Mouse (Mus musculus) embryonic facial prominence, embryonic 14.5 days (tissue): Measurements from ENCODE around the gene Med27. TPM values are rescaled to one million over a fixed set of nuclear protein-coding genes. Genes with fewer than 3 reads are reported as not detected.
A peak's percentile ranks its signal among the peaks of the same experiment; 100 is the strongest.

ENCODE experiments used
- ATAC-seq: fragments of 200-750 bp; cut with Nextera tagmentation; 2 replicates; pipeline ENCODE4 v1.8.0; 2017; ENCODE audit warnings: low read depth, moderate number of reproducible peaks, moderate TSS enrichment
- DNase-seq: peaks from one replicate; pipeline ENCODE4 v3.0.0-alpha.2; 2015; ENCODE audit warnings: low spot score
- H3K27ac ChIP-seq: fragments of 300-500 bp; sonication (generic); replicated peaks from 2 replicates; pipeline ENCODE4 v1.5.1; 2014; ENCODE audit warnings: low read depth, mild to moderate bottlenecking, low read length, moderate library complexity
- H3K27me3 ChIP-seq: fragments of 300-500 bp; sonication (generic); replicated peaks from 2 replicates; pipeline ENCODE4 v1.6.1; 2014; ENCODE audit warnings: low read length; ENCODE audit not compliant: control insufficient read depth, insufficient read depth
- H3K36me3 ChIP-seq: fragments of 300-500 bp; sonication (generic); 2 replicates; pipeline ENCODE4 v1.6.1; 2014; ENCODE audit warnings: low read length, mixed read lengths; ENCODE audit not compliant: control insufficient read depth, insufficient read depth
- H3K4me1 ChIP-seq: fragments of 300-500 bp; sonication (generic); 2 replicates; pipeline ENCODE4 v1.6.1; 2014; ENCODE audit warnings: antibody characterized with exemption, low read length; ENCODE audit not compliant: control insufficient read depth, insufficient read depth
- H3K4me2 ChIP-seq: fragments of 300-500 bp; sonication (generic); 2 replicates; pipeline ENCODE4 v1.6.1; 2014; ENCODE audit warnings: low read depth, mild to moderate bottlenecking, low read length, moderate library complexity, mixed read lengths
- H3K4me3 ChIP-seq: fragments of 300-500 bp; sonication (generic); 2 replicates; pipeline ENCODE4 v1.5.1; 2014; ENCODE audit warnings: low read depth, mild to moderate bottlenecking, low read length
- H3K9ac ChIP-seq: fragments of 300-500 bp; sonication (generic); 2 replicates; pipeline ENCODE4 v1.6.1; 2014; ENCODE audit warnings: low read depth, mild to moderate bottlenecking, low read length, moderate library complexity, mixed read lengths
- H3K9me3 ChIP-seq: fragments of 300-500 bp; sonication (generic); 2 replicates; pipeline ENCODE4 v1.6.1; 2016; ENCODE audit warnings: low read length; ENCODE audit not compliant: control insufficient read depth
- WGBS: fragments of 180-500 bp; shearing (Covaris S2); extraction: QIAGEN DNeasy Blood & Tissue Kit; methylation state at CpG from one replicate; pipeline ENCODE4 v1.1.7; 2014; 5-methylcytosine and 5-hydroxymethylcytosine counted together
- polyA plus RNA-seq: library from polyadenylated mRNA; unstranded; fragments of >200 nt; fragmentation: Nextera tagmentation; extraction: Ambion mirVana; gene quantifications from 2 replicates; pipeline ENCODE4 v1.2.1, GENCODE M21; 2014

Med27 gene
- polyA plus RNA-seq, 1 experiment from 2014 or later: 50.9 TPM

DNA sequence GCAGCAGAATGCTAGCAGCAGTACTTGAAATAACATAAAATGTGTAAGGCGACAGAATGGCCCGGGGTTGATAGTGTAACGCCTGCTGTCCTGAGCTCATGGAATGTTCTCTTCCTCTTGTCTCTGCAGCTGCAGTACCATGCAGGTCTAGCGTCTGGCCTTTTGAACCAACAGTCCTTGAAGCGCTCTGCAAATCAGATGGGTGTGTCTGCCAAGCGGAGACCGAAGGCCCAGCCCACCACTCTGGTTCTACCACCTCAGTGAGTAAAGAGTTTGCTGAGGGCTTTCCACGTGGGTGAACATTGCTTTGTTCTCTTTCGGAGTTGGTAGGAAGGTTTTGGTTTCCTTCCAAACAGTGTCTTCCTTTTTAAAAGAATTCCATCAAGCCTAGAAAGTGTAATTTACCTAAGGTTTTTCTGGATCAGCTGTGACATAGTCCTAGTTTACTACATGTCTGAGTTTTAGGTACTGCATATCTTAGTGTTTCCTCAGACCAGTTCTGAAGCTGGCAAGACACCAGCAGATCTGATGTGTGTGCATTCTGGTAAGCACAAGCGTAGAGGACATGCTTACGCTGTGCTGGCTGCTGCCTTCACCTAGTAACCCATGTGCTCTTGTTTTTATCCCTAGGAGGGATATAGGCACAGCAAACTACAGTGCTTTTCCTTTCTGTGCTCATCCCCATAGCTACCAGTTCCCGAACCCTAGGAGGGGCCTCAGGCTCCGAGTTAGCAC is 66.8 kb downstream of the Med27 start:
- Histone ChIP-seq H3K4me2 (no peak overlapping the region), H3K9ac (no peak overlapping the region), H3K4me3 (no peak overlapping the region), H3K4me1 (0 out of 2 replicates have a peak, but pooled peaks cover 4% of the 10 kb centered on the region), H3K9me3 (no peaks in the 10 kb centered on the region), H3K27me3 (no peaks in the 10 kb centered on the region), H3K36me3 (no peaks in the 10 kb centered on the region), H3K27ac (no peak overlapping the region)
- peak; percentile 53; the same call in 1 of the 2 replicates for ATAC-seq
- peak; percentile 75 for DNase-seq
- 62% methylated on average over 13 of the region's 13 CpGs for WGBS

DNA sequence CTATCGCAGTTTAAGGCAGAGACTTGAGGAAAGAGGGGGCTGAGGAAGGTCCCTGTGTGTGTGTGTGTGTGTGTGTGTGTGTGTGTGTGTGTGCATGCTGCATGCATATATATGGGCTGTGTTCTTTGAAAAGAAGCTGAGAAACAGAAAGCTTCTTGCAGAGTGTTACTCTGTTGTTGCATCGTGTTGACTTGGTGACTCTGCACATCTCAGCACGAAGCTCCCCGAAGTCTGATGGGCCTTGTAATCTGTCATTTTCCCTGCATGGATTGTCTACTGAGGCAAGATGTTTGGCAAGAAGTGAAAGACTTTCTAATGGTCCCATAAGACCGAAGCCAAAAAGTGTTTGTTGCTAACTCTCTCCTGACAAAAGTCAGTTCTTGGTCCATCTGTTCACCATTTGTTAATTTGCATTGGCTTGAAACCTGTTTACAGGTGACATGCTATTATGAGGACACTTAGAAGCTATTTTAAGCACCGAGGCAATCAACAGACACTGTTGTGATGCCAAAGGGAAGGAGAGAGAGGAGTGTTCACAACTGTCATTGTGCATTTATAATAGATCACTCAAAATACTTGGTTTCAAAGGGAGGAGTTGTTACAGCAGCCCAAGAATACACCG is 68.3 kb downstream of the Med27 start:
- H3K9ac ChIP-seq: no peak overlapping the region
- no peaks in the 10 kb centered on the region for H3K36me3 ChIP-seq
- H3K27ac ChIP-seq: no peak overlapping the region
- ATAC-seq (no peak), DNase-seq (no peak)
- no peaks in the 10 kb centered on the region for H3K9me3 ChIP-seq
- H3K4me2 ChIP-seq: no peak overlapping the region
- 0 out of 2 replicates have a peak, but pooled peaks cover 10% of the 10 kb centered on the region for H3K4me1 ChIP-seq
- 75% methylated on average over 7 of the region's 7 CpGs for WGBS
- H3K4me3 ChIP-seq: no peak overlapping the region
- H3K27me3 ChIP-seq: no peaks in the 10 kb centered on the region

DNA sequence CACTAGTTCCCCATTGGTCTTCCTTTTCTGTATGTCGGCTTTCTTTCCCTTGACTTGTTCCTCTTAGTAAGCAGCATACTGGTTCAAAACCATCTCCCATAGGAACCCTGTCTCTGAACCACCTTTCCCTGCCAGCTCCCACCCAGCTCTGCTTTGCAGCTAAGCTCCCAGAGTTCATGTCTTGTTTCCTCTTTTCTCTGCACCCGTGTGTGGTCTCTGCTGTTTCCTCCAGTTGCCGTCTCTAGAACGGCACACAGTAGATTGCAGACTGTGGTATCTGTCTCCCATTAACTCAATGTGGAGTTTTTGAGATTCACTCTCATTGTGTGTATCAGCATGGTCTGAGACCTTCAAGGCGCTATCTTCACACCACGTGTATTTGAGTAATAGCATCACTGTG is 71.9 kb downstream of the Med27 start:
- Histone ChIP-seq H3K27me3 (no peaks in the 10 kb centered on the region), H3K4me3 (no peak overlapping the region), H3K9ac (no peak overlapping the region), H3K9me3 (no peaks in the 10 kb centered on the region), H3K27ac (no peak overlapping the region), H3K4me1 (0 out of 2 replicates have a peak, but pooled peaks cover 6% of the 10 kb centered on the region), H3K4me2 (no peak overlapping the region), H3K36me3 (no peaks in the 10 kb centered on the region)
- WGBS: 65% methylated on average over 6 of the region's 6 CpGs
- DNase-seq (no peak), ATAC-seq (no peak)

DNA sequence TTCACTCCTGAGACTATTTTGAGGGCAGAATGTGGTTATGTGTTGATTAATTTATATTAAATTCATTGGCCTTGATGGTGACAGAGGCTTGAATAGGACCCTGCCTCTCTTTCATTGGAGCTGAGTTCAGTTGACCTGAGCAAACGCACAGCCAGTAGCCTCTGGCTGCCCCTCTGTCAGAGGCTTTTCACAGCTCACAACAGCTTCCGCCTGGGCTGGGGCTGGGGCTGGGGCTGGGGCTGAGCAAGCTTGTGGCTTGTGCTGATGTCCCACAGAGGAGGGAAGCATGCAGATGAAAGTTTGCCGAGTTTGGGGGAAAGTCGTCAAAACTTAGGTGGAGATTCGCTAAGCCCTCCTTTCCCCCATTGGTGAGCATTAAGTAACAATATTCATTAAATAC is 72.8 kb downstream of the Med27 start:
- DNase-seq (no peak), ATAC-seq (no peak)
- Histone ChIP-seq H3K4me3 (no peak overlapping the region), H3K27ac (no peak overlapping the region), H3K4me1 (0 out of 2 replicates have a peak, but pooled peaks cover 6% of the 10 kb centered on the region), H3K36me3 (no peaks in the 10 kb centered on the region), H3K9me3 (no peaks in the 10 kb centered on the region), H3K4me2 (no peak overlapping the region), H3K27me3 (no peaks in the 10 kb centered on the region), H3K9ac (no peak overlapping the region)
- WGBS: 39% methylated on average over 5 of the region's 5 CpGs

DNA sequence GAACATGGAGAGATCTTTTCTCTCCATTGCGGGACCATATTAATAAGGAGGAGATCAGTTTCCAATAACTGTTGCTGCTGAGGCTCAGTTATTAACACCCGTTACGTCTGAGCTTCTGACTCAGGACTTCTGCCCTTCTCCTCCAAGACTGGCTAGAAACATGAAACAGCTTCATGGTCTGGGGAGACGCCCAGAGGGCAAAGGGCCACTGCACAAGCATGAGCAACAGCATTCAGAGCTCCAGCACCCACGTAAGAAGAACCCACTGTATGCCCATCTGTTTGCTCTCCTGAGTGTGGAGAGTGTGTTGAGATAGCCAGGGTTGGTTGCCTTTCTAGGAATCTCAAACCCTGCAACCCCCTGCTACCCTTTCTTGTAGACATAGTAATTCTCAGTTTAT is 73.3 kb downstream of the Med27 start:
- H3K27me3 ChIP-seq: no peaks in the 10 kb centered on the region
- ATAC-seq: no peak
- 0 out of 2 replicates have a peak, but pooled peaks cover 6% of the 10 kb centered on the region for H3K4me1 ChIP-seq

DNA sequence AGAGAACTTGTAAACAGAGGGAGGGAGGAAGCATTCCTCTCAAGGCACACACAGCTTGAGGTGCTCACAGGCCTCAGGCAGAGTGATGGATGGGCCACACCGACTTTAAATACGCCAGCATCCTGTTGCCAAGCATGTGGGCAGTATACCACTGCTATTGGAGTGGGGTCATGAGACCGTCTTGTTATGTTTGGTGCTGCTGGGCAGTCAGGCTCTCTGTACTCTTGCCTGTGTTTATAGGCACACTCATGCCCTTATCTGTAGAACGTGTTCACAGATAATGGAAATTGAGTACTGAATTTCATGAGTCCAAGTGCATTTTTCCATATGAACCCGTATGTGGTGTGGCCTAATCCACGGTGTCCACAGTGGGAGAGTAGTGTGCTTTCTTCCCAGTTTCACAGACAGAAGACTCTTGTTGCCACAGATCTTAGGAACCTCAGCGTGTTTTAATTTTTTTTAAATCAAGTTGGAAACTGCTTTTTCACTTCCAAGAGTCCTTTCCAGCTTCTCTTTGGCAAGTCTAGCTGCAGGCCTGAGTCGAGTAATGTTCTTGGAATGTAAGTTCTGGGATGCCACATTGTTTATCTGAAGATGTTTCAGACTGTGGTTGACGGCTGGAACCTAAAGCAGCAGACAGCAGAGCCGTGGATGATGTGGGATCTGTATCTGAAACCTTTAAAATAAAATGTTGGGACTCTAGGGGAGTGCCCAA is 75.7 kb downstream of the Med27 start:
- Histone ChIP-seq H3K9ac (no peak overlapping the region), H3K4me3 (no peak overlapping the region), H3K36me3 (no peaks in the 10 kb centered on the region), H3K4me2 (no peak overlapping the region), H3K4me1 (0 out of 2 replicates have a peak, but pooled peaks cover 6% of the 10 kb centered on the region), H3K27me3 (no peaks in the 10 kb centered on the region), H3K9me3 (no peaks in the 10 kb centered on the region), H3K27ac (no peak overlapping the region)
- no peak for DNase-seq
- 71% methylated on average over 10 of the region's 10 CpGs for WGBS
- ATAC-seq: no peak

More for the DNA sequence above, 73.3 kb downstream of the Med27 start:
- no peaks in the 10 kb centered on the region for H3K36me3 ChIP-seq
- H3K4me2 ChIP-seq: no peak overlapping the region
- WGBS: 62% methylated on average over 5 of the region's 5 CpGs
- DNase-seq: no peak
- no peak overlapping the region for H3K4me3 ChIP-seq
- no peaks in the 10 kb centered on the region for H3K9me3 ChIP-seq
- no peak overlapping the region for H3K9ac ChIP-seq
- no peak overlapping the region for H3K27ac ChIP-seq

DNA sequence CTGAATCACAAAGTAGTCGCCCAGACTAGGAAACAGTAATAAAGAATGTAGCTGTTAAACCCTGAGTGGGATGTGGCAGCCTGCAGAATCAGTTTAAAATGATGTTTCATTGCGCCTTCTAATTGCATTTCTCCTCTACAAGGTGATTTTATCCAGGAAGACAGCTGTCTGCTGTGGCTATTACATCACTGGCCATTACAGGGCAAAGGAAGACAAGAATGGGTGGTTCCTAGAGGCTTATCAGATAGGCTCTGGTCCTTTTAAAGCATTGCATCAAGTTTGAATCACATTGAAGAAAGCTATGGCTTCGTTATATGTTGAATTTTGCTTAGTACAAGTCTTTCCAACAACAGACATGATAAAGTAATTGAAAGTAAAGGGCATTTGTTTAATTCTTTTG is 76.4 kb downstream of the Med27 start:
- no peak for DNase-seq
- ATAC-seq: no peak
- H3K9me3 ChIP-seq: no peaks in the 10 kb centered on the region
- no peak overlapping the region for H3K9ac ChIP-seq
- H3K27ac ChIP-seq: no peak overlapping the region
- 86% methylated on average over 3 of the region's 3 CpGs for WGBS
- H3K36me3 ChIP-seq: no peaks in the 10 kb centered on the region
- H3K4me3 ChIP-seq: no peak overlapping the region
- no peaks in the 10 kb centered on the region for H3K27me3 ChIP-seq
- H3K4me1 ChIP-seq: 0 out of 2 replicates have a peak, but pooled peaks cover 6% of the 10 kb centered on the region
- no peak overlapping the region for H3K4me2 ChIP-seq

DNA sequence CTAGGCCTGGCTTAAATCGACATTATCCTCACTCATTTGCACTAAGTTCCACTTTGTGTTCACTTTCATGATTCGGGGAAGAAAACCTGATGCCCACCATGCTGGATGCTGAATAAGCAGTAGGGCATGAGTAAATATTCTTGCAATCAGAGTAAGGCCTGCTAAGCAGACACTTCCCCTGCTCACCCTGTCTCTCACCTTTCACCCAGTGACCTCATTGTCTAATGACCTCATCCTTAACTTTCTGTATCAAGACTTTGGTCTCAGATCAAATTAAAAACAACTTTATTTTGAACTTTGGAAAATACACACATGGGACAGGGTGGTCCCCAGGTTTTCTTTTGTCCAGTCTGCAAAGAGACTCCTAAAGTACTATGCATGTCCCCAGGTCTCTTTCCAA is 78.8 kb downstream of the Med27 start:
- H3K9ac ChIP-seq: no peak overlapping the region
- WGBS: 80% methylated on average over 2 of the region's 2 CpGs
- no peak overlapping the region for H3K4me3 ChIP-seq
- no peaks in the 10 kb centered on the region for H3K27me3 ChIP-seq
- H3K4me2 ChIP-seq: no peak overlapping the region
- no peak overlapping the region for H3K27ac ChIP-seq
- H3K9me3 ChIP-seq: no peaks in the 10 kb centered on the region
- ATAC-seq (no peak), DNase-seq (no peak)
- no peaks in the 10 kb centered on the region for H3K4me1 ChIP-seq
- no peaks in the 10 kb centered on the region for H3K36me3 ChIP-seq
